Mouse (Mus musculus) cerebellum, adult 2 months (tissue): ENCODE measurements at regions not wholly inside any gene's neighbourhood (a gene's known extent, or its start where the extent isn't known, plus 50 kb on each side); places are given as distances from the start of the nearest gene placed in this dataset.

ENCODE experiments used
- CTCF ChIP-seq: fragments of 200-500 bp; IDR thresholded peaks from 2 replicates; pipeline ENCODE4 v1.5.1; 2011; ENCODE audit warnings: low read depth, mild to moderate bottlenecking, control low read depth, low read length, moderate library complexity, borderline replicate concordance; ENCODE audit not compliant: insufficient read depth
- POLR2A ChIP-seq: fragments of 200-500 bp; IDR thresholded peaks from 2 replicates; pipeline ENCODE4 v1.6.1; 2011; ENCODE audit warnings: low read length, control low read depth, borderline replicate concordance; ENCODE audit not compliant: insufficient read depth

DNA sequence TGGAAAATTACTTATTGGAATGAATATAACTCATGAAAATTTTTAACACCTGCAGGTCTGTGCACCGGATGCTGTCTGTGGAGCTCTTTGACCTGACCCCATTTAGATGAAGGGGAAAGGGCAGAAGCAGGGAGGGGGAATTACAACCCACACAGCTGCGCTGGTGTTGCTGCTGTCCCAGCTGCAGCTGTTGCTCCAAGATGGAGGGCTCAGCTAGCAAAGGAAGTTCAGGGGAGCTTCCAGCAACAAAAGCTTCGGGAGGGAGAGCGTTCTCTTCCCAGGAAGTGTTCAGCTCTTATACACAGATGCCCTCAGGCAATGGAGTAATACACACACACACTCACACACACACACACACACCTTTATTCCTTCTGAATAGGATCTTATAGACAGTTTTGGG lies 219.6 kb downstream of the Car2 start:
- TF ChIP-seq CTCF (no peak), POLR2A (no peak)
